Mouse (Mus musculus) heart, postnatal 14 days (tissue): ENCODE measurements around the gene A130010J15Rik. TPM values are rescaled to one million over a fixed set of nuclear protein-coding genes. Genes with fewer than 3 reads are reported as not detected.

Source experiments
- DNase-seq, 2 experiments: peaks; one replicate each; pipeline ENCODE4 v3.0.0; 2021 to 2022
- intact Hi-C: fragments of 180-260 bp; cut with DNase I; formaldehyde crosslinking; loops from one replicate; pipeline ENCODE4 v1.15.1; 2025
- long read RNA-seq, 2 experiments: library from polyadenylated mRNA; stranded (forward); transcript quantifications; one replicate each; pipeline ENCODE4 v2.0.0; 2021
- total RNA-seq, 2 experiments: library from RNA; stranded (reverse); gene quantifications; 2 replicates each; pipeline ENCODE4 v1.2.3; 2021

A130010J15Rik gene
- 1 to 10 TPM; 2.9 to 4.7 TPM for total RNA-seq
- long read RNA-seq, experiment 1, partial matches to known transcripts: 0 of 2 reads
- long read RNA-seq, experiment 1, other reads (novel, unspliced or antisense): 1 of 2 reads
- long read RNA-seq, experiment 2, transcript A130010J15Rik-201 (2 exons, 2,257 nt): major isoform, 5 of 6 reads
- long read RNA-seq, experiment 2, partial matches to known transcripts: 0 of 6 reads
- long read RNA-seq, experiment 2, other reads (novel, unspliced or antisense): 1 of 6 reads

DNA sequence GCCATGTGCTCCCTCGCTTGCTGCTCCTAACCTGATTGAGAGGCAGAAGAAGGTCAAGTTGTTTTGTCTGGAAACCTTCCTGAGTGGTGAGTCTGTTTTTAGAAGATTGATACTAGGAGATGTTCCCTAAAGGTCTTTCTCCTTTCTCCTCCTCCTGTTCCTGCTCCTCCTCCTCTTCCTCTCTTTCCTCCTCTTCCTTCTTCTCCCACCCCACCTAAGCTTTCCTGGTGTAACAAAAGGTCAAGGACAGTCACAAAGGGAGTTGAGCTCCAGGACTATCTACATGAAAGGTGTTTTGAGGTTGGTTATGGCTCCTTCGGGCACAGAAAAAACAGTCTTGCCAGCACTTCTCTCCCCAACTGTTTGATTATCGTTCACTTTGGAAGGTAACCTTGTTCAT is at the start of gene A130010J15Rik:
Gene A130010J15Rik, plus strand, starts transcription at position 301 of the 400 bp plus-strand sequence.
- DNase-seq: no peak
- intact Hi-C loops: no loop called here

DNA sequence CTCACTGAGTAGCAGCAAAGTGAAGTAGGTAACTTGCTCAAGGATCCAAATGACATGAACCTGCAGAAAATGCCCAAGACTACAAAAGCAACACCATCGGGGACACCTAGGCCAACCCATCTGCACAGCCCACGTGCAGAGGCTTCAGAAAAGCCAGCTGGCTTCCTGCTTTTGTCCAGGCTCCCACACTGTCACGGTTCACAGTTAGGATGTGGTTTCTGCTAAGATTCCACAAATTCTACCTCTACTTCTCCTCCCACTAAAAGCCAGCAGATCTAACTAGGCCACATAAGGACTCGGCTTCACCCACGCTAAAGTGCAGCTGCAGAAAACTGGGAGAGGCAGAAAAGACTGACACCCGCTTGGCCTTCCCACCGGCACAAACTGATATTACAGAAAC is 45.1 kb upstream of the A130010J15Rik start:
- no peak for DNase-seq

DNA sequence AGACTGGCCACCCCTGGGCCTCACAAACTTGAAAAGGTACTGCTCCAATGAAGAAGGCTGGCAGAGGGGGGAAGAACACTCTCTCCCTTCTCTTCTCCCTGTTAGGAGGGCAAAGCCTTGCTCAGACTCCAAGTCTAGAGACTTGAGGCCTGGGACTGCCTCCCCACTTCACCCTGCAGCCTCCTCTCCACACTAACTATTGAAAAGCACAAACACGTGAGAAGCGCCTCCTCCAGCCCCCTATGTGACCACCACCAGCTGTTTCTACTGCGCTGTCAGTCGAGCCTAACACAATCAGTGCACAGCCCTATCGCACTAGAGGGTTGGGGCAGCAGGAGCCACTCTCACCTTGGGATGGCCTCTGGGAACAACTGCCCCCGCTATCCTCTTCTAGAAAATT is 44.6 kb upstream of the A130010J15Rik start:
- intact Hi-C loops: loop anchor here (10.0 kb wide), 1 partner anchor 348 kb away; the partner anchor contains the start of gene Hhat
- no peak for DNase-seq

More for the DNA sequence above, 45.1 kb upstream of the A130010J15Rik start:
- intact Hi-C loops: loop anchor here (10.0 kb wide), 1 partner anchor 348 kb away; the partner anchor contains the start of gene Hhat

DNA sequence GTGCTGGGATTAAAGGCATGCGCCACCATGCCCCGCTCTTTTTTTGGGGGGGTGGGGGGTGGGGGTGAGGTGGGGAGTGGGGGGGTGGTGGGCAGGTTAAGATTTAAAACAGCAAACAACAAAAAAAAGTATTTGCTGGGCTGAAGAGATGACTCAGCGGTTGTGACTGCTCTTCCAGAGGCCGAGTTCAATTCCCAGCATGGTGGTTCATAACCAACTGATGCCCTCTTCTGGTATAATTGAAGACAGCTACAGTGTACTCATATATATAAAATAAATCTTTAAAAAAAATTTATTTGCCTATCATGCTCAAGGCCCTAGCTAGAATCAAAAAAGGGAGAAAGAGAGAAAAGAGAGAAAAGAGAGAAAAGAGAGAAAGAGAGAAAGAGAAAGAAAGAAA is 42.0 kb upstream of the A130010J15Rik start:
- intact Hi-C loops: loop anchor here (5.0 to 10.0 kb wide), 2 partner anchors 124 to 351 kb away; partner anchors contain the start of gene Hhat
- no peak for DNase-seq

DNA sequence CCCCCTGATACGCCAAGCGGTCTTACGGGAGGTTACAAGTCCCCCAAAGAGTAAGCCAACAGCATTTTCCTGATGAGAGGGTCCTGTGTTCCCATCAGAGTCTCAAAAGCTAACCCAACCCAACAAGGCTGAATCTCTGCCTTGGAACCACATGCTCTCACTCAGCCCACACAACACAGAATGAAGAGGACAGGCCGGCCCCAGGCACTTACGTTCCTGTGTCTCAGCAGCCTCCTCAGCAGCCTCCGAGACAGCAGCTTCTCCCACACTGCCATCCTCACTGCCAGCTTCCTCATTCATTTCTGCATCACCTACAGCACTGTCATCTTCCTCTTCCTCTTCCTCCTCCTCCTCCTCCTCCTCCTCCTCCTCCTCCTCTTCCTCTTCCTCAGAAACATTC is 39.8 kb upstream of the A130010J15Rik start:
- DNase-seq: no peak
- intact Hi-C loops: loop anchor here (5.0 to 10.0 kb wide), 2 partner anchors 126 to 353 kb away; partner anchors contain the start of gene Hhat

DNA sequence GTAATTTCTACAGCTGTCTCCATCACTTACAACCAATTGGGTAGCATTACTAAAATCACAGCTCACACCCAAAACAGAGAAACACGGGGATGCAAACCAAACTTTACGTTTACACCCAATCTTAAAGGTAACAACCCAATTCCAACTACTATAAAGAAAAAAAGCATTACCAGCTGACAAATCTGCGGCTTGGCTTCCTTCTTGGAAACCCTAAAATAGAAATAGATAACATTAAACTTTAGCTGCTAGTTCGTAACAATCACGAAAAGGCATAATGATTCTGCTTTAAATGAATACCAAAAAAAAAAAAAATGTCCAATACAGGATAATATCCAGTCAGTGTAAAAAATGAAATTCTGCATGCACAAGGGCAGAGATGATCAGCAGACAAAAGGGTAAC is 38.5 kb upstream of the A130010J15Rik start:
- intact Hi-C loops: loop anchor here (5.0 to 10.0 kb wide), 2 partner anchors 127 to 355 kb away; partner anchors contain the start of gene Hhat
- DNase-seq: no peak

DNA sequence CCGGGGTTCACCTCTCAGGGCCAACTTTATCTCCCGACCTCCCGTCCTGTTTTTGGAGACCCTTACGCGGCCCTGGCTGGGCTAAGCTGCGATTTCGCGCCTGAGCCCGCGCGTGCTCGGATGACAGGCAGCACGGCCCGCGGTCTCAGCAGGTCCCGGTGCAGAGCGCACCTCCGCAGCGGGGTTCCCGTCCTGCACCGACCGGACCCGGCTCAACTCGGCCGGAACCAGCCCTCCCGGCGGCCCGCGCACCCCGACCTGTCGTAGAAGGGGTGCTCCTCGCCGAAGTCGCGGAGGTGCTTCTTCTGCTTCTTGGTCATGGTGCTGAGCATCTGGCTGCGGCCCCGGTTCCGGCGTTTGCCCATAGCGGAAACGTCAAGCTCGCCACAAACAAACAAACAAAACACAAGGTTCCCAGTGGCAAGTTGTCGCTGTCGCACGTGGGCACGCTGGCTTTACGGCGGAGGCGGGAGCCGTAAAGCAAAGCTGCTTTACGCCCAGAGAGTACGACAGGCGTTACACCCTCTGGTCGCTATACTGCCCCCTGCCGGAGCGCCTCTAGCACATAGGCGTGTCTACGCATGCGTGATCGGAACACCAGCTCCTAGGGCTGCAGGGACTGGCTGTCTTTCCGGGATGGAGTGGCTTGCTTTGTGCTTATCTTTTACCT is 37.9 kb upstream of the A130010J15Rik start, which contains the start of gene Diexf:
Gene Diexf, minus strand, starts transcription at position 487 of the 670 bp plus-strand sequence.
- intact Hi-C loops: loop anchor here (5.0 to 10.0 kb wide), 3 partner anchors 42 to 355 kb away; partner anchors contain the start of gene Hhat
- DNase-seq: peak; percentile 98 to 99

DNA sequence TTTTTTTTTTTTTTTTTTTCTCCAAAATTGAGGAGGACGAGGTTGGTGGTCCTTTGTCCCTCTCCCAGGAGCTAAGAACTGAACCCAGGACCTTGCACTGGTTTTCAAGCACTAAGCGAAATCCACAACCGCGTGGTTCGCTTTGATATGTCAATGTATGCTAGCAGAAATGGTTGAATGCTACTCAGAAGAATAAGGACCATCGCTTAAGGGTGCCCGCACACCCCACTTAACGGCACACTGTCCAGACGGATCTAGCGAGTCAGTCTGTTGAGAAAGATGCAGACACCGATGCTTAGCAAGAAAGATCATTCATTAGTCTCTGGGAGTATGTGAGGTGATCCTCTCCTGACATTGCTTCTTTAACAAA is 37.4 kb upstream of the A130010J15Rik start:
- intact Hi-C loops: loop anchor here (5.0 kb wide), 1 partner anchor 42 kb away; no protein-coding TSS in a partner anchor

DNA sequence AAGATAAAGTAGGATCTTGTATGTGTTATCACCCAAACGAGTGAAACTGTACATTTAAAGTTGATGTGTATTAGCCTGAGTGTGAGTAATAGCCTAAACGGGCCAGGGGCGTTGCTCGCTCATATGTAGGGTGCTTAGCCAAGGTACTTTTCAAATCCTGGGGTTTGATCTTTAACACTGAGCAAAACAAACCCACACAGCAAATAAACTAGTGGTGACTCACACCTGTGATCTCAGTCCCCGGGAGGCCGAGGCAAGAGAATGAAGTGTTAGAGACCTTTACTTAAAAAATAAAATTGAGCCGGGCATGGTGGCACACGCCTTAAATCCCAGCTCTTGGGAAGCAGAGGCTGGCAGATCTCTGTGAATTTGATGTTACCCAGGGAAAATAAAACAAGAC is 37.0 kb upstream of the A130010J15Rik start:
- intact Hi-C loops: loop anchor here (5.0 kb wide), 1 partner anchor 41 kb away; no protein-coding TSS in a partner anchor
- no peak for DNase-seq

More for the DNA sequence above, 37.4 kb upstream of the A130010J15Rik start:
- DNase-seq: peak in 1 of 2 experiments; percentile 8

DNA sequence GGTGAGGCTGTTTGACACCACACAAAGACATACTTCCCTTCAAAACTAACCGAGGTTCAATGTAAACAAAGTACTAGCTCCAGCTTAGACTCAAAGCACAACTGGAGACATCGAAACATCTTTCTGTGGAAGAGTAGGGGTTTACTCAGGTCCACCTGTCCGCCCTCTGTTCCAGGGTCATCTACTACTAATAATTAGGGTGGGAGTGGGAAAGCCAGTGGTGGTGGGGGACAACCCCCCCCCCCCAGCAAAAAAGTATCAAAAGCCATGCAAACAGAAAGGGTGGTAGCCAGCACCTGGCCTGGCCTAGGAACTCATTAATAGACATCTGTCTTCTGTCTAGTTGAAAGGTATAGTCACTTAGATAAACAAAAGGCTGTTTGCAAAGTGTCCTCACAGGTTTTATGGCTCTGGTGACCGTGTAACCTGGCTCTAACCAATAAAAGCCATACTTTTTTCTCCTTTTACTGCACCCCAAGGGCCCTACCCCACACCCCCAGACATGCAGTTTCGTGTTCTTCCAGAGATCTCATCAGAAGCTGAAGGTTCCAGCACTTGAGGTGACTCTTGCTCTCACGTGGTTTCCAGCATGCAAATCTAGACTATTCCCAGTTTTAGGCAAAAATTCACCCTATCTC is 36.4 kb upstream of the A130010J15Rik start:
- intact Hi-C loops: loop anchor here (5.0 kb wide), 1 partner anchor 41 kb away; no protein-coding TSS in a partner anchor
- DNase-seq: no peak

DNA sequence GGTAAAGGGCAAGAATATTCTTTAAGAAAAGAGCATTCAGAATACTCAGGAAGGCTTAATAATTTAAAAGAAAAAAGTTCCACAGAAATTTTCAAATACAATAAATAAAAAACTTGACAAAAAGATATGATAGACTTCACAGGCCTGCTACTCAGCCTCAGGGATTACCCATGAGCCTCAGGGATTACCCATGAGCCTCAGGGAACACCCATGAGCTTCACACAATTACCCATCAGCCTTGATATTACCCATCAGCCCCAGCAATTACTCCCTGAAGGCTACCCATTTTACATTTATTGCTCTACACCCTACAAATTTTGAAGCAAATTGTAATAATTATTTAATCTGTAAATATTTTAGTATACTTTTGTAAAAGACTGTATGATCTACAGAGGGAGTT is 35.5 kb upstream of the A130010J15Rik start:
- intact Hi-C loops: loop anchor here (5.0 kb wide), 1 partner anchor 40 kb away; no protein-coding TSS in a partner anchor
- no peak for DNase-seq

DNA sequence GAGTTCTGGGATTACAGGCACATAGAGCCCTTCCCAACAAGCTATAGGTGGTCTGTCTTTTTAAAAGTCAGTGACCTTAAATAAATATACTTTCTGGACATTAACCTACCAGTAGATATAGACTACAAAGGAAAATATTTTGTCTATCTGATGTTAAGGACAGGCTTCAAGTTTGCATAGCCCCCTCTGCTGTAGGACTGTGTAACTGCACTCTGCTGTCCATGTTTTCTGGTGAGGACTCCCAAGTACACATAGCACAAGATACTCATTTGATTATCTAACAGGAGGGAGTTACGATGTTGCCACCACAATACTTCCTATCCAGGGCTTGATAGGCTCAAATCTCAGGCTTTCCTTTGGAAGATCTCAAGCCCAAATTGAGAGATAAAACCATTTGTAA is 34.1 kb upstream of the A130010J15Rik start:
- intact Hi-C loops: loop anchor here (5.0 kb wide), 1 partner anchor 39 kb away; no protein-coding TSS in a partner anchor

DNA sequence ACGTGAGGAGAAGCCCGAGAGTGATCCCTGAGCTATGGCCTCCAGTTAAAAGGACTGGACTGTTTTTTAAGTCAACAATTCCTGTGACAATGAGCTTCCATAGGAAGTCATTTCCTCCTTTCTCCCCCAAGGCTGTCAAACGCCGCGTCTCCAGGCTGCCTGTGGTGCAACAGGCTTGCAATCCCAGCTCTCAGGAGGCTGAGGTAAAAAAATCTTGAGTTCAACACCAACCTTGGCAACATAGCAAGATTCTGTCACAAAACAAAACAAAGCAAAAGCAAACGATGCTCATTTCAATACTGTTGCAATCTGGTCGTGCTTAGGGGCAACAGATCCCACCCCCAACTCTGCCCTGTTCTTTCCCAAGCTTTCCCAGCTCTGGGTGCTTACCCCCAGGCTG is 29.8 kb upstream of the A130010J15Rik start:
- no peak for DNase-seq
- intact Hi-C loops: no loop called here

More for the DNA sequence above, 34.1 kb upstream of the A130010J15Rik start:
- DNase-seq: no peak

DNA sequence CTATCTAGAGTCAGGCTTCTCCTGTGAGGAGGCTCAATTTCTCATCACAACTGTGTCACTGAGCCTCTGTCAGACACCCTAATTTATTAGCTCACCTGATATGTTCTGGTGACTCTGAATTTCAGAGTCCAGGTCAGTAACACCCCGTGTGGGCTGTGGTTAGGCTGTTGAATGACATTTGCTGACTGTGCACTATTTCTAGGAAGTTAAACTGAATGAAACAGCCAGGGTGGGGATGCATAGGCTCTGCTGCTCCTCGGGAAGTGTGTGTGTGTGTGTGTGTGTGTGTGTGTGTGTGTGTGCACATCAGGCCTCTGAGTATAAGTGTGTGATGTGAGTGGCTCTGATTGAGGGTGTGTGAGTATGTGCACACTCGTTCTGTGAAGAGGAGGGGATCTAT is 29.2 kb upstream of the A130010J15Rik start:
- no peak for DNase-seq

DNA sequence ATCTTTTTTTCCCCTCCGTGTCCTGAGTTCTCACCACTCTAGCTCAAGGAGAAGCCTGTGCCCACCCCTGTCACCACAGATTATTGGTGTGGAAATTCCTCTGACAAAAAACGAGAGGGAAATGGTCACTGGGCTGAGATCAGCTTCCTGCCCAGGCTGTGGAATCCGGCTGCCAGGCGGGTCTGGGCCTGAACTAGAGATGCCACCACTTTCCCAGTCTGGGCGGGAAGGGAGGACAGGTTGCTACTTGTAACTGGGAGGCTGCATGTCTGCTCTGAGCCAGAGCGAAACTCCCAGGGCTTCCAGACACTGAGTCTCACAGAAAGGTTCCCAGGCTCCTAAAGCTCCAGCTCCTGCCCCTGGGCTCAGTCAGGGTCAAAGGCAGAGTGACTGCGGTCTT is 26.7 kb upstream of the A130010J15Rik start:
- no peak for DNase-seq
- intact Hi-C loops: no loop called here

More for the DNA sequence above, 29.2 kb upstream of the A130010J15Rik start:
- intact Hi-C loops: no loop called here

DNA sequence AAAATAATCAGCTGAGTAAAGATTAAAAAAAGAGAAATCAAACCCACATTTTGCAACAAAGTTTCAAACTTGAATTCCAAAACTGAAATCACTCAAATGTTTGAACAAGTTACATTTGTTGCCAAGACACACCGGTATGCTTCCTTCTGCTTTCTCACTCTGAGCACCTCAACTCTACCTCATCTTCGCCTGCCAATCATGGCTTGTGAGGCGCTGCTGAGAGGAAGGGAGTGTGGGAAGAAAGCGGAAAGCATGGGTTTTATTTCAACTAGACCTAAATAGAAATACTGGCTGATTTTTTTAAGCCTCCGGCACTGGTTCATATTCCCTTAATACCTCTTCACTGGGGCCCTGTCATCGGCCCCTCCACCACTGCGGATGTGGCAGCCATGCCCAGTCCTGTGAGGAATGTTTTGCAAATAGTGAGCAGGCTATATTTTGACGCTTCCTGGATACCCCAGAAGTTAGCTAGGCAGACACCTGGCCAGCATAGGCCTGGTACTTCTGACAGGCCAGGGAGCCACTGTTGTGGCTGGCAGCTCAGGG is 25.3 kb upstream of the A130010J15Rik start:
- intact Hi-C loops: no loop called here

DNA sequence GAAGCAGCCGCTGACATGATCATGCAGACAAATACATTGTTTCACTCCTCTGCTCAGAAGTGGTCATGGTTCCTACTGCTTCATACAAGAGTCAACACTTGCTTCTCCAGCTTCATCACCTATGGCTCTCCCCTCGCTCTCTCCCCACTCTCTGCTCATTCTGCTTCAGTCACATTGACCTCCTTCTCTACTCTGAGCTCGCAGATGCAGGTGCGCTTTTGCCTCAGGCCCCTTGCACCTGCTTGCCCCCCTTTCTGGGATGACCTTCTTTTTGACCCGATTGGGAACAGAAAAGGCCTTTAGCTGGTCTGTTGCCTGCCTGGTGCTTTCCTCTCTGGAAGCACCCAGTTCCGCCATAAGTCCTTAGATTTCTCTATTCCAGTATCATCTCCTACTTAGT is 23.3 kb upstream of the A130010J15Rik start:
- no peak for DNase-seq
- intact Hi-C loops: no loop called here

More for the DNA sequence above, 25.3 kb upstream of the A130010J15Rik start:
- DNase-seq: no peak

DNA sequence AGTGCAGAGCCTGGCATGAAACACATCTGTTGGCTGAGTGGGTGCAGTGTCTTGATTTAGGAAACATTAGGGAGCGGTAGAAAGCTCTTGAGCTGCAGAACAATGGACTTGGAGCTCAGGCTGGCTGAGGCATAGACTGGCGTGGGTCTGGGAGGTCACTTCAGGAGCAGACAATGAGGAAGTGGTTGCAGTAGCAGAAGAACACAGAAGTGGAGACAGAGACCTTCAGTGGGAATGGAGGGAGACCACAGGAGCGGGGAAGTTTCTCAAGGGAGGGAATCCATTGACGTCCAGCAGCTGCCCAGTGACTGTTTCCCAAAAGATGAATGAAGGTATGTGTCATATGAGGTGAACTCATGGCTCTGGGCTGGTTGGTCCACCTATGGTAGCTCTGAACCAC is 22.7 kb upstream of the A130010J15Rik start:
- DNase-seq: no peak
- intact Hi-C loops: no loop called here

DNA sequence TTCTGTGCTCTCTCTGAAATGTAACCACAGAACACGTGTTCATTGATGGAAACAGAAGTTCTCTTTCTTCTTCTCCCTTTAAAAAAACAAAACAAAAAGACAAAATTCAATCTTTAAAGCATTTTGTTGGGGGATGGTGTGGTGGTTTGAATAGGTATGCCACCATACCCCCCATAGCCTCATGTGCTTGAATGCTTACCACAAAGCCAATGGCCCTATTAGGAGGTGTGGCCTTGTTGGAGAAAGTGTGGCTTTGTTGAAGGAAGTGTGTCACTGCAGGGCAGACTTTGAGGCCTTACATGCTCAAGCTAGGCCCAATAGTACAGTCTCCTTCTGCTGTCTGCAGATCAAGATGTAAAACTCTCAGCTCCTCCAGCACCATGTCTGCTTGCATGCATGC is 21.4 kb upstream of the A130010J15Rik start:
- DNase-seq: no peak
- intact Hi-C loops: no loop called here

DNA sequence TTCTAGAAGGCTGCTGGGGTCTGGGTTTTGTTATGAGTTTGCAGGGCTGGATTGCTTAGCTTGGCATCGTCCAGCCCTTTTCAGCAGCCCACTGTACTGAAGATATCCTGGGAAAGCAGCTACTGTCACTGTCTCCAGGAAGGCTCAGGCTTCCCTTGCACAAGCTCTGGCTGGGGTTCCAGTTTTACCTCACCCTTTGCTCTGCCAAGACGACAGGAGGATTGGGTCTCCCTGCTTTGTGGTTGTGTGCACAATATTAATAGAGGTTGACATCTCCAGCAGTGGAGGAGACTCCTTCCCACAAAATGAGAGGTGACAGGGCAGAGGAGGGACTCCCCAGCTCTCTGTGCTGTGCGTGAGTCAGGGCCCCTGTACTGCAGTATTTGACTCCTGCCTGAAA is 18.6 kb upstream of the A130010J15Rik start:
- no peak for DNase-seq
- intact Hi-C loops: no loop called here
